Mouse (Mus musculus) stomach, postnatal 0 days (tissue): ENCODE measurements around the gene Rheb. TPM values are rescaled to one million over a fixed set of nuclear protein-coding genes. Genes with fewer than 3 reads are reported as not detected.

Experiments
- ATAC-seq: fragments of 200-750 bp; cut with Nextera tagmentation; 2 replicates; pipeline ENCODE4 v1.8.0; 2017; ENCODE audit not compliant: low FRiP score, low TSS enrichment
- DNase-seq: peaks from one replicate; pipeline ENCODE4 v3.0.0-alpha.2; 2016; ENCODE audit warnings: low spot score
- H3K27ac ChIP-seq: fragments of 300-500 bp; sonication (generic); replicated peaks from 2 replicates; pipeline ENCODE4 v1.5.1; 2014; ENCODE audit warnings: mild to moderate bottlenecking, control low read depth
- H3K27me3 ChIP-seq: fragments of 300-500 bp; sonication (generic); 2 replicates; pipeline ENCODE4 v1.6.1; 2014; ENCODE audit warnings: low read length; ENCODE audit not compliant: control insufficient read depth, insufficient read depth
- H3K36me3 ChIP-seq: fragments of 300-500 bp; sonication (generic); 2 replicates; pipeline ENCODE4 v1.6.1; 2014; ENCODE audit warnings: low read length, mixed read lengths; ENCODE audit not compliant: control insufficient read depth, insufficient read depth
- H3K4me1 ChIP-seq: fragments of 300-500 bp; sonication (generic); replicated peaks from 2 replicates; pipeline ENCODE4 v1.6.1; 2014; ENCODE audit warnings: antibody characterized with exemption; ENCODE audit not compliant: control insufficient read depth, insufficient read depth
- H3K4me2 ChIP-seq: fragments of 300-500 bp; sonication (generic); replicated peaks from 2 replicates; pipeline ENCODE4 v1.6.1; 2014; ENCODE audit warnings: low read depth, mild to moderate bottlenecking, control low read depth, moderate library complexity
- H3K4me3 ChIP-seq: fragments of 300-500 bp; sonication (generic); 2 replicates; pipeline ENCODE4 v1.5.1; 2014; ENCODE audit warnings: low read depth, low read length, control low read depth
- H3K9ac ChIP-seq: fragments of 300-500 bp; sonication (generic); 2 replicates; pipeline ENCODE4 v1.6.1; 2014; ENCODE audit warnings: mild to moderate bottlenecking, low read length, control low read depth, mixed read lengths
- H3K9me3 ChIP-seq: fragments of 300-500 bp; sonication (generic); 2 replicates; pipeline ENCODE4 v1.6.1; 2016; ENCODE audit warnings: low read length; ENCODE audit not compliant: control insufficient read depth
- CTCF ChIP-seq: IDR thresholded peaks from 2 replicates; pipeline ENCODE4 v1.5.1; 2016; ENCODE audit warnings: antibody characterized with exemption, low read depth, mild to moderate bottlenecking, moderate library complexity
- EP300 ChIP-seq: optimal IDR thresholded peaks from 2 replicates; pipeline ENCODE3; 2016; ENCODE audit warnings: antibody characterized with exemption
- WGBS: fragments of 180-500 bp; shearing (Covaris S2); extraction: QIAGEN DNeasy Blood & Tissue Kit; methylation state at CpG from one replicate; pipeline ENCODE4 v1.1.7; 2014; 5-methylcytosine and 5-hydroxymethylcytosine counted together
- polyA plus RNA-seq: library from polyadenylated mRNA; unstranded; fragments of >200 nt; fragmentation: Nextera tagmentation; extraction: Ambion mirVana; gene quantifications from 2 replicates; pipeline ENCODE4 v1.2.1, GENCODE M21; 2015

Gene Rheb
- polyA plus RNA-seq, 1 experiment from 2014 or later: 218 TPM

GRCm38 (mm10) chr5:24798639-24799038 lies 43.8 kb downstream of the Rheb start:
- H3K4me2 ChIP-seq: no peak overlapping the region
- H3K4me3 ChIP-seq: no peak overlapping the region
- H3K9ac ChIP-seq: no peak overlapping the region
- H3K9me3 ChIP-seq: no peaks in the 10 kb centered on the region
- no peak overlapping the region for H3K27ac ChIP-seq
- DNase-seq (peak; percentile 37), ATAC-seq (peak; percentile 58)
- H3K27me3 ChIP-seq: no peaks in the 10 kb centered on the region
- H3K4me1 ChIP-seq: no peaks in the 10 kb centered on the region
- TF ChIP-seq EP300 (no peak), CTCF (no peak)
- peaks cover 4% of the 10 kb centered on the region; the same call in 1 of the 2 replicates for H3K36me3 ChIP-seq
- 48% methylated on average over 10 of the region's 10 CpGs for WGBS

- TF ChIP-seq EP300 (no peak), CTCF (no peak)
- H3K36me3 ChIP-seq: peaks cover 4% of the 10 kb centered on the region; the same call in 1 of the 2 replicates
- no peak overlapping the region for H3K4me3 ChIP-seq
- no peaks in the 10 kb centered on the region for H3K27me3 ChIP-seq
- no peaks in the 10 kb centered on the region for H3K9me3 ChIP-seq
- no peak for DNase-seq
- H3K9ac ChIP-seq: no peak overlapping the region
- no peaks in the 10 kb centered on the region for H3K4me1 ChIP-seq
- no peak for ATAC-seq
- no peak overlapping the region for H3K4me2 ChIP-seq
- 35% methylated on average over 7 of the region's 7 CpGs for WGBS
- H3K27ac ChIP-seq: no peak overlapping the region
Observed at GRCm38 (mm10) chr5:24797858-24798257, 44.6 kb downstream of the Rheb start.

GRCm38 (mm10) chr5:24792961-24793360 lies 49.5 kb downstream of the Rheb start:
- H3K4me1 ChIP-seq: no peaks in the 10 kb centered on the region
- no peak for ATAC-seq
- H3K4me2 ChIP-seq: no peak overlapping the region
- whole genome bisulfite sequencing: 64% methylated on average over 7 of the region's 7 CpGs
- no peak overlapping the region for H3K9ac ChIP-seq
- no peak for DNase-seq
- no peak overlapping the region for H3K27ac ChIP-seq
- no peak overlapping the region for H3K4me3 ChIP-seq
- TF ChIP-seq CTCF: no peak
- TF ChIP-seq EP300: no peak
- H3K36me3 ChIP-seq: no peaks in the 10 kb centered on the region
- H3K9me3 ChIP-seq: no peaks in the 10 kb centered on the region
- H3K27me3 ChIP-seq: no peaks in the 10 kb centered on the region

GRCm38 (mm10) chr5:24782957-24783356 lies 59.5 kb downstream of the Rheb start:
- 80% methylated on average over 4 of the region's 4 CpGs for WGBS
- Histone ChIP-seq H3K9ac (no peak overlapping the region), H3K27ac (no peak overlapping the region), H3K36me3 (no peaks in the 10 kb centered on the region), H3K4me2 (no peak overlapping the region), H3K4me3 (no peak overlapping the region), H3K4me1 (no peaks in the 10 kb centered on the region), H3K9me3 (no peaks in the 10 kb centered on the region), H3K27me3 (no peaks in the 10 kb centered on the region)
- ATAC-seq (no peak), DNase-seq (no peak)
- TF ChIP-seq EP300 (no peak), CTCF (no peak)

GRCm38 (mm10) chr5:24781048-24781447 lies 61.4 kb downstream of the Rheb start:
- no peak overlapping the region for H3K9ac ChIP-seq
- H3K9me3 ChIP-seq: no peaks in the 10 kb centered on the region
- H3K4me3 ChIP-seq: no peak overlapping the region
- no peak for DNase-seq
- H3K36me3 ChIP-seq: no peaks in the 10 kb centered on the region
- H3K27ac ChIP-seq: no peak overlapping the region
- WGBS: 30% methylated on average over 5 of the region's 5 CpGs
- no peak for ATAC-seq
- TF ChIP-seq EP300: no peak
- no peak overlapping the region for H3K4me2 ChIP-seq
- no peaks in the 10 kb centered on the region for H3K4me1 ChIP-seq
- no peaks in the 10 kb centered on the region for H3K27me3 ChIP-seq

GRCm38 (mm10) chr5:24779881-24780512 lies 62.4 kb downstream of the Rheb start:
- no peaks in the 10 kb centered on the region for H3K27me3 ChIP-seq
- no peaks in the 10 kb centered on the region for H3K4me1 ChIP-seq
- no peaks in the 10 kb centered on the region for H3K36me3 ChIP-seq
- 48% methylated on average over 15 of the region's 15 CpGs for WGBS
- no peak overlapping the region for H3K9ac ChIP-seq
- H3K9me3 ChIP-seq: no peaks in the 10 kb centered on the region
- TF ChIP-seq EP300 (no peak), CTCF (peak; percentile 80)
- peak; percentile 57 for ATAC-seq
- H3K4me3 ChIP-seq: no peak overlapping the region
- H3K27ac ChIP-seq: no peak overlapping the region
- 0 out of 2 replicates have a peak overlapping the region, but pooled peaks have one; percentile 11 for H3K4me2 ChIP-seq
- no peak for DNase-seq
